Mouse (Mus musculus) lung, postnatal 0 days (tissue): ENCODE measurements around the gene Pou6f1. TPM values are rescaled to one million over a fixed set of nuclear protein-coding genes. Genes with fewer than 3 reads are reported as not detected.

Source experiments
- ATAC-seq: fragments of 200-750 bp; cut with Nextera tagmentation; 2 replicates; pipeline ENCODE4 v1.8.0; 2017; ENCODE audit warnings: moderate library complexity
- DNase-seq: peaks from one replicate; pipeline ENCODE4 v3.0.0-alpha.2; 2016; ENCODE audit warnings: low spot score
- H3K27ac ChIP-seq: fragments of 300-500 bp; sonication (generic); 2 replicates; pipeline ENCODE4 v1.5.1; 2014; ENCODE audit warnings: antibody characterized with exemption, mild to moderate bottlenecking, low read length, mixed read lengths
- H3K27me3 ChIP-seq: fragments of 300-500 bp; sonication (generic); replicated peaks from 2 replicates; pipeline ENCODE4 v1.6.1; 2014; ENCODE audit warnings: low read length, mixed read lengths; ENCODE audit not compliant: insufficient read depth
- H3K36me3 ChIP-seq: fragments of 300-500 bp; sonication (generic); 2 replicates; pipeline ENCODE4 v1.6.1; 2014; ENCODE audit warnings: low read length, mixed read lengths; ENCODE audit not compliant: insufficient read depth
- H3K4me1 ChIP-seq: fragments of 300-500 bp; sonication (generic); 2 replicates; pipeline ENCODE4 v1.6.1; 2014; ENCODE audit warnings: antibody characterized with exemption, low read depth, low read length, mixed read lengths; ENCODE audit not compliant: insufficient read depth
- H3K4me2 ChIP-seq: fragments of 300-500 bp; sonication (generic); replicated peaks from 2 replicates; pipeline ENCODE4 v1.6.1; 2014; ENCODE audit warnings: low read depth, mild to moderate bottlenecking, low read length, moderate library complexity, mixed read lengths
- H3K4me3 ChIP-seq: fragments of 300-500 bp; sonication (generic); 2 replicates; pipeline ENCODE4 v1.5.1; 2014; ENCODE audit warnings: low read depth, low read length
- H3K9ac ChIP-seq: fragments of 300-500 bp; sonication (generic); replicated peaks from 2 replicates; pipeline ENCODE4 v1.6.1; 2014; ENCODE audit warnings: low read depth, mild to moderate bottlenecking
- H3K9me3 ChIP-seq: fragments of 300-500 bp; sonication (generic); 2 replicates; pipeline ENCODE4 v1.6.1; 2016; ENCODE audit warnings: low read length, mixed read lengths
- CTCF ChIP-seq: IDR thresholded peaks from 2 replicates; pipeline ENCODE4 v1.5.1; 2016; ENCODE audit warnings: antibody characterized with exemption, mild to moderate bottlenecking
- EP300 ChIP-seq: IDR thresholded peaks from 2 replicates; pipeline ENCODE4 v1.6.1; 2016; ENCODE audit warnings: antibody characterized with exemption, mild to moderate bottlenecking, control low read depth
- WGBS: fragments of 180-500 bp; shearing (Covaris S2); extraction: QIAGEN DNeasy Blood & Tissue Kit; methylation state at CpG from one replicate; pipeline ENCODE4 v1.1.7; 2014; 5-methylcytosine and 5-hydroxymethylcytosine counted together
- polyA plus RNA-seq: library from polyadenylated mRNA; unstranded; fragments of >200 nt; fragmentation: Nextera tagmentation; extraction: Ambion mirVana; gene quantifications from 2 replicates; pipeline ENCODE4 v1.2.1, GENCODE M21; 2015

Pou6f1 gene
- polyA plus RNA-seq, 1 experiment from 2014 or later: 7.6 TPM

- no peak overlapping the region for H3K4me2 ChIP-seq
- no peaks in the 10 kb centered on the region for H3K4me1 ChIP-seq
- DNase-seq (peak; percentile 52), ATAC-seq (no peak)
- H3K9ac ChIP-seq: no peak overlapping the region
- H3K9me3 ChIP-seq: no peaks in the 10 kb centered on the region
- H3K36me3 ChIP-seq: no peaks in the 10 kb centered on the region
- H3K4me3 ChIP-seq: no peak overlapping the region
- 52% methylated on average over 7 of the region's 8 CpGs for WGBS
- TF ChIP-seq EP300 (no peak), CTCF (no peak)
- H3K27me3 ChIP-seq: no peaks in the 10 kb centered on the region
- no peak overlapping the region for H3K27ac ChIP-seq
Observed at GRCm38 (mm10) chr15:100590436-100590835, 9.3 kb downstream of the Pou6f1 start.

DNA sequence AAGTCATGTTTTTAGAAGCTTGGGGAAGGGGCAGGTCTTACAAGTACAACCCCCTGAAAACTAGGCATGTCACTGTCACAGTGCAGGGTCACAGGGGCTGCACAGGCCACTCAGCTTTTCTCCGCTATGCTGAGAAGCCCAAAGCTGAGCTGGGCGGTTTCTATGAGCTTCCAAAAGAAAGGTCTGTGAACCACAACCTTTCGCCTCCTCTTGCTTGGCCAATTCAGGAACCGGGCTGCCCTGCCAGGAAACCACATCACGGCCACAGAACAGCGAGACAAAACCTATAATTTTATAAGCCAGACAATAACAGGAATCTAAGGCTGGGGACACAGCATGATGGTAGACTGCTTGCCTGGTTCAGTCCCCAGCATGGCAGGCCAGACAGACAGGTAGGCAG is 11.5 kb downstream of the Pou6f1 start:
- Histone ChIP-seq H3K27ac (no peak overlapping the region), H3K4me1 (no peaks in the 10 kb centered on the region), H3K4me2 (no peak overlapping the region), H3K27me3 (no peaks in the 10 kb centered on the region), H3K9me3 (no peaks in the 10 kb centered on the region), H3K36me3 (no peaks in the 10 kb centered on the region), H3K4me3 (no peak overlapping the region), H3K9ac (no peak overlapping the region)
- TF ChIP-seq CTCF (no peak), EP300 (no peak)
- DNase-seq (no peak), ATAC-seq (no peak)
- WGBS: 86% methylated on average over 6 of the region's 6 CpGs

DNA sequence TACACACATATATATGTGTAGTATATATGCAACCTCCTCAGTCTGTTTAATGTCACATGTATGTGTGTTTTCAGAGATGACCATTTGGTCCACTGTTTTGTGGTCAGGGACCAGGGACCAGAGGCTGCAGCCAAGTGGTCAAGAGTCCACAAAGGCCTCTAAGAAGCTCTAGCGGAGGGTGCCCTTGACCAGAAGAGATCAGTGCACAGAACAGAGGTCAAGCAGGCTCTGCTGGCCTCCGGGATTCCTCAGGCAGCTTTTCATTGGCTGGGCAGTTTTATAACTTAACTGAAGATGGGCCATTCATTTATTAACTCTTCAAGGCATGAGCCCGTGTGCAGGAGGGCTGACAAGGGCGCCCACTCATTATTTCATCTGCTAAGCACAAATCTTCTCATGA is 12.6 kb downstream of the Pou6f1 start:
- Histone ChIP-seq H3K4me1 (no peaks in the 10 kb centered on the region), H3K27me3 (no peaks in the 10 kb centered on the region), H3K4me3 (no peak overlapping the region), H3K9ac (no peak overlapping the region), H3K36me3 (no peaks in the 10 kb centered on the region), H3K4me2 (no peak overlapping the region), H3K27ac (no peak overlapping the region), H3K9me3 (no peaks in the 10 kb centered on the region)
- TF ChIP-seq EP300 (no peak), CTCF (no peak)
- no peak for ATAC-seq
- 72% methylated on average over 4 of the region's 4 CpGs for WGBS
- DNase-seq: no peak

DNA sequence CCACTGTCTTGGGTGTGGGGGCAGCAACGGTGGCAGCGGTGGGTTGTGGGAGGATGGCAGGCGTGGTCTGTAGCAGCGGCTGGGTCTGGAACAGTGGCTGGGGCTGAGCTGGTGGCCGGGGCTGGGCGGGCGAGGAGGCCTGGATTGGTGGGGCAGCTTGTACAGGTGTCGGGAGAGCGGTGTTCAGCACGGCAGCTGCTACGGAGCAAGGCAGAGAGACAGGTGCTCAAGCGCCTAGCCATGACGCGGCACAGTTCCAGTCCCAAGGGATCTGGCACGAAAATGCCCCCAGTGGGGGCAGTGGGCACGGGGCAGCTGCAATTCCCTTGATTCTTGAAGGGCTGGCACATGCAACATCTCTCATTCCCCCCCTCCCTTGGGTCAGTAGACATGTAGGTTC is 13.9 kb downstream of the Pou6f1 start:
- no peak overlapping the region for H3K9ac ChIP-seq
- DNase-seq (no peak), ATAC-seq (no peak)
- H3K4me3 ChIP-seq: no peak overlapping the region
- no peaks in the 10 kb centered on the region for H3K4me1 ChIP-seq
- H3K27me3 ChIP-seq: no peaks in the 10 kb centered on the region
- no peak overlapping the region for H3K4me2 ChIP-seq
- WGBS: 91% methylated on average over 16 of the region's 16 CpGs
- no peak overlapping the region for H3K27ac ChIP-seq
- no peaks in the 10 kb centered on the region for H3K36me3 ChIP-seq
- no peak for TF ChIP-seq CTCF
- TF ChIP-seq EP300: no peak
- no peaks in the 10 kb centered on the region for H3K9me3 ChIP-seq

- Histone ChIP-seq H3K27me3 (no peaks in the 10 kb centered on the region), H3K36me3 (0 out of 2 replicates have a peak, but pooled peaks cover 5% of the 10 kb centered on the region), H3K4me3 (no peak overlapping the region), H3K4me1 (no peaks in the 10 kb centered on the region), H3K9ac (no peak overlapping the region), H3K4me2 (no peak overlapping the region), H3K9me3 (no peaks in the 10 kb centered on the region), H3K27ac (no peak overlapping the region)
- WGBS: 91% methylated on average over 10 of the region's 10 CpGs
- no peak for TF ChIP-seq EP300
- no peak for TF ChIP-seq CTCF
- DNase-seq (no peak), ATAC-seq (no peak)
Observed at GRCm38 (mm10) chr15:100580108-100580507, 19.7 kb downstream of the Pou6f1 start.

DNA sequence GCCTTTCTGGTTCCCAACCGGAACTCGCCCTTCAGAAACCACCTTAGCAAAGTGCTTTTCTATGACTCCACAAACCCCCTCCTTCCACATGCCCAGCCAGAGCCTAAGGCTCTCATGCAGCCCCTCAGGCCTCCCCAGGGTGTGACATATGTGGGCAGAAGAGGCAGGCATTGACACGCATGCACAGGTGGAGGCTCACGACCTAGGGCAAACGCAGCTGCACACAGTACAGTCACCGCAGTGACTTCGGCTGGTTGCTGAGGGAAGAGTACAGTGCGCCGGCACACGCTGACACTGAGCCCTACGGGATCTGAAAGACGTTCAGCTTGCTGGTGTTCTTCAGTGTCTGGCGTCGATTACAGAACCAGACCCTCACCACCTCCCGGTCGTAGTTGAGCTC is 21.8 kb downstream of the Pou6f1 start:
- Histone ChIP-seq H3K4me2 (no peak overlapping the region), H3K27me3 (no peaks in the 10 kb centered on the region), H3K27ac (no peak overlapping the region), H3K36me3 (0 out of 2 replicates have a peak, but pooled peaks cover 5% of the 10 kb centered on the region), H3K9ac (no peak overlapping the region), H3K4me3 (no peak overlapping the region), H3K9me3 (no peaks in the 10 kb centered on the region), H3K4me1 (peaks cover 11% of the 10 kb centered on the region; the same call in 1 of the 2 replicates)
- no peak for DNase-seq
- ATAC-seq: no peak
- TF ChIP-seq EP300: no peak
- TF ChIP-seq CTCF: no peak
- WGBS: 89% methylated on average over 16 of the region's 16 CpGs

DNA sequence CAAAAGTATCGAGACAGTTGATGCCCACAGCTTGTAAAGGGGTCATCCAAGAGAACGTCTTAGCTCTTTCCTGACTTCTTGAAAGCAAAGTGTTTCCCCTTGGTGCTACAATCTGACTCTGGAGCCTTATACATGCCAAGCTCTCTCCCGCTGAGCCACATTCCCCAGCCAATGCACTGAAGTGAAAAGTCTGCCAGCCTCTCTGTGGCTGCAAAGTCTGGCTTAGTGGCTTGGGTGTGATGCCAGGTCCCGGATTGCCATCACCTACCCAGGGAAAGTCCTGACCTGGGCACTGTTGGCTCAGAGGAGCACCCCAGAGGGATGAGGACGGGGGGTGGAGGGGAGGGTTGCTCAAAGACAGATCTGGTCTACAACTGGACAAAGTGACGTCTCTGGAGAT is 23.0 kb downstream of the Pou6f1 start:
- no peak for DNase-seq
- Histone ChIP-seq H3K27ac (no peak overlapping the region), H3K4me2 (no peak overlapping the region), H3K9ac (no peak overlapping the region), H3K4me1 (peaks cover 11% of the 10 kb centered on the region; the same call in 1 of the 2 replicates), H3K27me3 (no peaks in the 10 kb centered on the region), H3K4me3 (no peak overlapping the region), H3K9me3 (no peaks in the 10 kb centered on the region), H3K36me3 (0 out of 2 replicates have a peak, but pooled peaks cover 5% of the 10 kb centered on the region)
- no peak for ATAC-seq
- WGBS: 75% methylated on average over 6 of the region's 6 CpGs
- TF ChIP-seq CTCF (no peak), EP300 (no peak)
